Mouse (Mus musculus) liver, embryonic 12.5 days (tissue): Measurements from ENCODE around the gene Pbxip1. TPM values are rescaled to one million over a fixed set of nuclear protein-coding genes. Genes with fewer than 3 reads are reported as not detected.

Experiments
- ATAC-seq: fragments of 200-750 bp; cut with Nextera tagmentation; 2 replicates; pipeline ENCODE4 v1.8.0; 2017; ENCODE audit warnings: moderate number of reproducible peaks, mild to moderate bottlenecking, moderate library complexity
- H3K27ac ChIP-seq: fragments of 300-500 bp; sonication (generic); 2 replicates; pipeline ENCODE4 v1.5.1; 2016; ENCODE audit warnings: mild to moderate bottlenecking
- H3K27me3 ChIP-seq: fragments of 300-500 bp; sonication (generic); replicated peaks from 2 replicates; pipeline ENCODE4 v1.6.1; 2016; ENCODE audit warnings: mild to moderate bottlenecking, moderate library complexity
- H3K36me3 ChIP-seq: fragments of 300-500 bp; sonication (generic); 2 replicates; pipeline ENCODE4 v1.6.1; 2016; ENCODE audit warnings: mild to moderate bottlenecking, moderate library complexity
- H3K4me1 ChIP-seq: fragments of 300-500 bp; sonication (generic); 2 replicates; pipeline ENCODE4 v1.6.1; 2016
- H3K4me2 ChIP-seq: fragments of 300-500 bp; sonication (generic); 2 replicates; pipeline ENCODE4 v1.6.1; 2016; ENCODE audit warnings: mild to moderate bottlenecking, moderate library complexity
- H3K4me3 ChIP-seq: fragments of 300-500 bp; sonication (generic); 2 replicates; pipeline ENCODE4 v1.5.1; 2016; ENCODE audit warnings: mild to moderate bottlenecking, moderate library complexity
- H3K9ac ChIP-seq: fragments of 300-500 bp; sonication (generic); 2 replicates; pipeline ENCODE4 v1.6.1; 2016; ENCODE audit warnings: mild to moderate bottlenecking, moderate library complexity
- H3K9me3 ChIP-seq: fragments of 300-500 bp; sonication (generic); replicated peaks from 2 replicates; pipeline ENCODE4 v1.6.1; 2016; ENCODE audit warnings: mild to moderate bottlenecking, moderate library complexity
- WGBS: fragments of 180-500 bp; shearing (Covaris S2); methylation state at CpG from one replicate; pipeline ENCODE4 v1.1.7; 2016; ENCODE audit not compliant: insufficient replicate concordance; 5-methylcytosine and 5-hydroxymethylcytosine counted together
- polyA plus RNA-seq: library from polyadenylated mRNA; unstranded; fragments of >200 nt; fragmentation: Nextera tagmentation; extraction: Ambion mirVana; gene quantifications from 2 replicates; pipeline ENCODE4 v1.2.1, GENCODE M21; 2016

Pbxip1 gene
- 8.3 and 9.2 TPM in 2 replicates for polyA plus RNA-seq

GRCm38 (mm10) chr3:89436176-89437113 lies at the start of gene Pbxip1:
TSS of gene Pbxip1 (plus strand) at chr3:89436706.
- Histone ChIP-seq H3K27me3 (no peaks in the 10 kb centered on the region), H3K27ac (peak within 1 kb of the TSS; percentile 65; the same call in 1 of the 2 replicates), H3K4me3 (peak within 1 kb of the TSS; percentile 64), H3K9ac (peak within 1 kb of the TSS; percentile 71), H3K4me2 (peak within 1 kb of the TSS; percentile 83), H3K4me1 (peaks cover 44% of the 10 kb centered on the region), H3K36me3 (peaks cover 37% of the 10 kb centered on the region), H3K9me3 (no peaks in the 10 kb centered on the region)
- 4% methylated on average over 16 of the region's 16 CpGs for WGBS
- peak; percentile 81 for ATAC-seq

GRCm38 (mm10) chr3:89387632-89388031 lies 48.9 kb upstream of the Pbxip1 start:
- H3K27me3 ChIP-seq = peaks cover 32% of the 10 kb centered on the region
- no peaks in the 10 kb centered on the region for H3K36me3 ChIP-seq
- H3K27ac ChIP-seq = no peak overlapping the region
- WGBS = 67% methylated on average over 11 of the region's 11 CpGs
- peaks cover 73% of the 10 kb centered on the region for H3K4me1 ChIP-seq
- H3K4me3 ChIP-seq = no peak overlapping the region
- H3K4me2 ChIP-seq = peak overlapping the region; percentile 32
- no peaks in the 10 kb centered on the region for H3K9me3 ChIP-seq
- no peak overlapping the region for H3K9ac ChIP-seq
- no peak for ATAC-seq

- 0 out of 2 replicates have a peak overlapping the region, but pooled peaks have one; percentile 6 for H3K4me3 ChIP-seq
These were observed 48.2 kb upstream of the Pbxip1 start for GRCm38 (mm10) chr3:89388134-89388881.

GRCm38 (mm10) chr3:89388901-89389740 lies 47.4 kb upstream of the Pbxip1 start:
- Histone ChIP-seq H3K4me2 (peak overlapping the region; percentile 17; the same call in 1 of the 2 replicates), H3K4me1 (peaks cover 86% of the 10 kb centered on the region), H3K36me3 (no peaks in the 10 kb centered on the region), H3K4me3 (no peak overlapping the region), H3K27ac (peak overlapping the region; percentile 41; the same call in 1 of the 2 replicates), H3K27me3 (peaks cover 37% of the 10 kb centered on the region), H3K9me3 (no peaks in the 10 kb centered on the region), H3K9ac (no peak overlapping the region)
- ATAC-seq = no peak
- WGBS = 29% methylated on average over 6 of the region's 6 CpGs

More at GRCm38 (mm10) chr3:89388134-89388881, 48.2 kb upstream of the Pbxip1 start:
- H3K9me3 ChIP-seq = no peaks in the 10 kb centered on the region
- no peak overlapping the region for H3K9ac ChIP-seq
- no peaks in the 10 kb centered on the region for H3K36me3 ChIP-seq
- peak overlapping the region; percentile 49; the same call in 1 of the 2 replicates for H3K27ac ChIP-seq
- 45% methylated on average over 11 of the region's 11 CpGs for WGBS
- H3K27me3 ChIP-seq = peaks cover 37% of the 10 kb centered on the region
- no peak for ATAC-seq
- H3K4me2 ChIP-seq = peak overlapping the region; percentile 32
- H3K4me1 ChIP-seq = peaks cover 80% of the 10 kb centered on the region

- Histone ChIP-seq H3K9ac (no peak overlapping the region), H3K9me3 (no peaks in the 10 kb centered on the region), H3K36me3 (no peaks in the 10 kb centered on the region), H3K4me1 (peaks cover 91% of the 10 kb centered on the region), H3K27me3 (peaks cover 37% of the 10 kb centered on the region), H3K4me2 (peak overlapping the region; percentile 98; the same call in 1 of the 2 replicates), H3K27ac (peak overlapping the region; percentile 70; the same call in 1 of the 2 replicates), H3K4me3 (no peak overlapping the region)
- WGBS = 61% methylated on average over 5 of the region's 5 CpGs
- no peak for ATAC-seq
These were observed 46.4 kb upstream of the Pbxip1 start for GRCm38 (mm10) chr3:89390111-89390515.

GRCm38 (mm10) chr3:89390699-89391662 lies 45.5 kb upstream of the Pbxip1 start:
- Histone ChIP-seq H3K27me3 (peaks cover 31% of the 10 kb centered on the region), H3K9ac (peak overlapping the region; percentile 67), H3K9me3 (no peaks in the 10 kb centered on the region), H3K36me3 (no peaks in the 10 kb centered on the region), H3K4me2 (peak overlapping the region; percentile 98), H3K27ac (peak overlapping the region; percentile 70), H3K4me3 (peak overlapping the region; percentile 63), H3K4me1 (peaks cover 91% of the 10 kb centered on the region)
- no peak for ATAC-seq
- 31% methylated on average over 19 of the region's 19 CpGs for WGBS

GRCm38 (mm10) chr3:89391663-89392511 lies 44.6 kb upstream of the Pbxip1 start:
- Histone ChIP-seq H3K27me3 (peaks cover 31% of the 10 kb centered on the region), H3K4me2 (peak overlapping the region; percentile 98), H3K4me1 (peaks cover 98% of the 10 kb centered on the region), H3K36me3 (no peaks in the 10 kb centered on the region), H3K9ac (peak overlapping the region; percentile 67), H3K27ac (peak overlapping the region; percentile 70), H3K9me3 (no peaks in the 10 kb centered on the region), H3K4me3 (peak overlapping the region; percentile 63)
- ATAC-seq = no peak
- WGBS = under 1% methylated on average over 55 of the region's 56 CpGs

- Histone ChIP-seq H3K9ac (peak overlapping the region; percentile 67), H3K9me3 (no peaks in the 10 kb centered on the region), H3K4me1 (peaks cover 90% of the 10 kb centered on the region), H3K27ac (peak overlapping the region; percentile 70), H3K36me3 (no peaks in the 10 kb centered on the region), H3K27me3 (peaks cover 31% of the 10 kb centered on the region), H3K4me2 (peak overlapping the region; percentile 98), H3K4me3 (peak overlapping the region; percentile 63)
- under 1% methylated on average over 22 of the region's 24 CpGs for WGBS
- ATAC-seq = no peak
These were observed 43.6 kb upstream of the Pbxip1 start for GRCm38 (mm10) chr3:89392871-89393311.

- H3K4me1 ChIP-seq = peaks cover 85% of the 10 kb centered on the region
- peak; percentile 93 for ATAC-seq
These were observed 42.9 kb upstream of the Pbxip1 start for GRCm38 (mm10) chr3:89393605-89394004.

More at GRCm38 (mm10) chr3:89393605-89394004, 42.9 kb upstream of the Pbxip1 start:
- peak overlapping the region; percentile 81 for H3K9ac ChIP-seq
- peaks cover 31% of the 10 kb centered on the region for H3K27me3 ChIP-seq
- WGBS = under 1% methylated on average over 15 of the region's 15 CpGs
- no peaks in the 10 kb centered on the region for H3K36me3 ChIP-seq
- peak overlapping the region; percentile 63 for H3K4me3 ChIP-seq
- peak overlapping the region; percentile 85 for H3K27ac ChIP-seq
- peak overlapping the region; percentile 98 for H3K4me2 ChIP-seq
- H3K9me3 ChIP-seq = no peaks in the 10 kb centered on the region
